Mouse (Mus musculus): ENCODE results near the gene Pde11a.

DNA sequence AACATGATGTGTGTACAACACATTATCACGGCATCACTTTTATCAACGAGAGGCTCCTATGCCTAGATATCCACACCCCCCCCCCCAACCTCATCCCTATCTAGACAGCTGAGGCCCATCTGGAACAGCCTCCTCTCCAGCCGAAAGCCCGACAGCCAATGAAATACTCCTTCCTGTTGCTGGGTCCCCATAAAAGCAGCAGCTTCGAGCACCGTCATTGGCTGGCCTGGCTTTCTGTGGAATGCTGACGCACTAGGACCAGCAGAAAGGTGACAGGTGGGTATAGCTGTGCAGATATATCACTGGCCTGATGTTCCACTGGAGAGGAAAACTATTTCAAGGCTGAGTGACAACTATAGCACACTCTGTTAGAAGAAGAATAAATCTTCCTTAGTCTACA is 240.7 kb downstream of the Pde11a start:
- TF ChIP-seq ZC3H11A (IDR thresholded peaks at IDR 0.05; ENCODE audit: borderline replicate concordance, low read depth, low read length) (no peak), HCFC1 (IDR thresholded peaks at IDR 0.05; ENCODE audit: borderline replicate concordance, insufficient read depth, low read length) (no peak), MAFK (IDR thresholded peaks at IDR 0.05; ENCODE audit: insufficient read depth, low read depth, low read length) (no peak), ZNF384 (IDR thresholded peaks at IDR 0.05; ENCODE audit: low read depth, low read length) (no peak), CHD2 (IDR thresholded peaks at IDR 0.05; ENCODE audit: low read depth, low read length) (no peak)
